Mouse (Mus musculus): ENCODE measurements at regions not wholly inside any gene's neighbourhood (a gene's known extent, or its start where the extent isn't known, plus 50 kb on each side); places are given as distances from the start of the nearest gene placed in this dataset.

DNA sequence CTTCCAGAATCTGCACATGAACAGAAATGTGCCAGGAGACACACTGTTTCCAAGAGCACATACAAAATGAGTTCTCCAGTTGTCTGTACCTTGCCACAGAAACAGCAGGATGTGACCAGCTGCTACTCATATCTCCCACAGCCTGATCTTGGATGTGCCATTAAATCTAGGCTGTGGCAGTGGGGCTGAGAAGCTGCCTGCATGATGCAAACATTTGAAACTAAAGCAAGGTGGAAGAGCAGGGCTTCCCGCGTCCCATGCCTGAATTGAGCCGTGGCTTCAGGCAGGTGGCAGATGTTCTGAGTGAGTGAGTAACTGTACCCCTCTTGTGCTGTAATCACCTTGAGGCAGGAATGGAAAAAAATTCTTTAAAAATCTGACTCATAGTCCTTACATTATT lies 1967.7 kb downstream of the Pcdh19 start:
- H3K9me3 ChIP-seq (ENCODE audit: low read length): no peaks in the 10 kb centered on the region
- no peak for ATAC-seq (ENCODE audit: low FRiP score)

More for the DNA sequence above, 1967.7 kb downstream of the Pcdh19 start:
- no peaks in the 10 kb centered on the region for H3K4me1 ChIP-seq (ENCODE audit: insufficient read depth, low read length)
- no peaks in the 10 kb centered on the region for H3K27me3 ChIP-seq (ENCODE audit: insufficient read depth, low read length)
- peak; percentile 0 for DNase-seq (ENCODE audit: low spot score)
- H3K27ac ChIP-seq (ENCODE audit: low read depth, low read length): no peak overlapping the region
- H3K4me2 ChIP-seq (ENCODE audit: low read depth, low read length, poor library complexity, severe bottlenecking): no peak overlapping the region
- no peaks in the 10 kb centered on the region for H3K36me3 ChIP-seq (ENCODE audit: insufficient read depth, low read length)
- no peak overlapping the region for H3K4me3 ChIP-seq (ENCODE audit: low read depth, low read length)
- TF ChIP-seq CTCF (IDR thresholded peaks at IDR 0.05): no peak
- WGBS: 85% methylated on average over 3 of the region's 3 CpGs
- no peak overlapping the region for H3K9ac ChIP-seq (replicated peaks; ENCODE audit: low read length, poor library complexity, severe bottlenecking)
